Mouse (Mus musculus) forebrain, embryonic 10.5 days (tissue): ENCODE results near the gene Ift43. TPM values are rescaled to one million over a fixed set of nuclear protein-coding genes. Genes with fewer than 3 reads are reported as not detected.
A peak's percentile ranks its signal among the peaks of the same experiment; 100 is the strongest.

Experiments
- DNase-seq: peaks from one replicate; pipeline ENCODE4 v3.0.0-alpha.2; 2017; ENCODE audit warnings: low spot score; ENCODE audit errors: extremely low spot score
- H3K27ac ChIP-seq: fragments of 300-500 bp; sonication (generic); 2 replicates; pipeline ENCODE4 v1.5.1; 2016; ENCODE audit warnings: mild to moderate bottlenecking
- H3K27me3 ChIP-seq: fragments of 300-500 bp; sonication (generic); 2 replicates; pipeline ENCODE4 v1.6.1; 2016; ENCODE audit warnings: mild to moderate bottlenecking; ENCODE audit not compliant: poor library complexity, severe bottlenecking
- H3K36me3 ChIP-seq: fragments of 300-500 bp; sonication (generic); replicated peaks from 2 replicates; pipeline ENCODE4 v1.6.1; 2016; ENCODE audit warnings: mild to moderate bottlenecking, moderate library complexity
- H3K4me1 ChIP-seq: fragments of 300-500 bp; sonication (generic); 2 replicates; pipeline ENCODE4 v1.6.1; 2016
- H3K4me3 ChIP-seq: fragments of 300-500 bp; sonication (generic); 2 replicates; pipeline ENCODE4 v1.5.1; 2016; ENCODE audit warnings: mild to moderate bottlenecking, moderate library complexity
- H3K9me3 ChIP-seq: fragments of 300-500 bp; sonication (generic); 2 replicates; pipeline ENCODE4 v1.6.1; 2016; ENCODE audit warnings: mild to moderate bottlenecking, moderate library complexity
- WGBS: fragments of 180-500 bp; shearing (Covaris S2); methylation state at CpG from one replicate; pipeline ENCODE4 v1.1.7; 2016; 5-methylcytosine and 5-hydroxymethylcytosine counted together
- polyA plus RNA-seq: library from polyadenylated mRNA; unstranded; fragments of >200 nt; fragmentation: Nextera tagmentation; extraction: Ambion mirVana; gene quantifications from 2 replicates; pipeline ENCODE4 v1.2.1, GENCODE M21; 2016

Ift43 gene
- polyA plus RNA-seq, 1 experiment from 2014 or later, result 77.5 TPM

DNA sequence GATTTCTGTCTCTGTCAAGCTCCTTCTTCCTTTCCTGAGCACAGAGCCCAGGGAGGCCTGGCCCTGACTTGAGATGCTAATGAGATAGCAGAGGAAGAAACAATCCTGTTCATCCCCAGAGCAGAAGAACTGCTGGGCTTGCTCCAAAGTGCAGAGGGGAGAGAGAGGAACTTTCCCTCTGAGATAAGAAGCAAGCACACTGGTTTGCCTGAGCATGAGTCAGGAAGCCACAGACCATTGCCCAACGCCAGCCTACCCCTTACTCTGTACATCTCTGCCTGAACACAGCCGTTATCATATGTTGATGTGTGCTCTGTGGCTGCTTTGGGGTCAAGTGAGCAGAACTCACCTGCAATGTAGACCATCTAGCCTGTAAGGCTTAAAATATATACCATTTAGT, 83.9 kb downstream of the Ift43 start:
- H3K4me3 ChIP-seq, result no peak overlapping the region
- WGBS, result 53% methylated on average over 2 of the region's 2 CpGs
- no peak overlapping the region for H3K27ac ChIP-seq
- H3K36me3 ChIP-seq, result peaks cover 8% of the 10 kb centered on the region
- H3K27me3 ChIP-seq, result peaks cover 82% of the 10 kb centered on the region
- no peaks in the 10 kb centered on the region for H3K9me3 ChIP-seq
- no peak for DNase-seq
- H3K4me1 ChIP-seq, result peaks cover 69% of the 10 kb centered on the region

DNA sequence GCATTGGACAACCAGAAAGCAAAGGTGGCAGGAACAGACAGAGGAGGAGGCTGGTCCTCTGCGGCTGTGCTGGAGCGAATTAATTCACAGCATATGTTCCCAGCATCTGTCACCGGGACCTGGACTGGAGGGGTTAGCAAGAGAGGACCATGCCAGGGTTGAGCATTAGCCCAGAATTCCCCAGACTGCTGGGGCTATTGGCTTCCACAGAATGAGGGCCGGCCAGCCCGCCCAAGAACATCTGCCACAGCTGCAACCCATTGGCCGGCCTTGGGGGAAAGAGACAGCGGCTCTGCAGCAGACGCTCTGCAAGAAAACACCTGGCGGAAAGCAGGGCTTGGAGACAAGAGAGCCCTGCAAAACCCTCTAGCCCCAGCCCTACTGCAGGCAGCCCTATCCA, 84.7 kb downstream of the Ift43 start:
- 43% methylated on average over 9 of the region's 9 CpGs for WGBS
- Histone ChIP-seq H3K4me1 (peaks cover 67% of the 10 kb centered on the region), H3K27me3 (peaks cover 82% of the 10 kb centered on the region), H3K36me3 (no peaks in the 10 kb centered on the region; the same call in 1 of the 2 replicates), H3K9me3 (no peaks in the 10 kb centered on the region), H3K27ac (0 out of 2 replicates have a peak overlapping the region, but pooled peaks have one; percentile 25), H3K4me3 (no peak overlapping the region)
- DNase-seq, result no peak

DNA sequence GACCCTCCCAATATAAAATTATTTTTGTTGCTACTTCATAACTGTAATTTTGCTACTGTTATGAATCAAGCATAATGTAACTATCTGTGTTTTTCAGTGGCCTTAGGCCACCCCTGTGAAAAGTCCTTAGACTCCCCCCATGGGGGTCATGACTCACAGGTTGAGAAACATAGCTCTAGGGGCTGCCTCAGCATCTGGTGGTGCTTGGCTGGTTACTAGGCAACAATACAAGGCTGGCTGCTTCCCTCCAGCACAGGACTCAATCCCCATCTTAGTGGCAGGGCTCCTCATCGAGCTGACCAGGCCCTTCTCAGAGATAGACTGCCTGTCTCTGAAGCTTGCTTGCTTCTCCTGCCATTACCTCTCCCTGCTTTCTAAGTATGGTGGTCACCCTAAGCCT, 86.4 kb downstream of the Ift43 start:
- peak overlapping the region; percentile 48; the same call in 1 of the 2 replicates for H3K27ac ChIP-seq
- no peaks in the 10 kb centered on the region for H3K36me3 ChIP-seq
- no peak overlapping the region for H3K4me3 ChIP-seq
- H3K4me1 ChIP-seq, result peaks cover 66% of the 10 kb centered on the region
- no peak for DNase-seq
- no peaks in the 10 kb centered on the region for H3K9me3 ChIP-seq
- H3K27me3 ChIP-seq, result peaks cover 91% of the 10 kb centered on the region
- WGBS, result 26% methylated on average over 1 of the region's 1 CpGs

DNA sequence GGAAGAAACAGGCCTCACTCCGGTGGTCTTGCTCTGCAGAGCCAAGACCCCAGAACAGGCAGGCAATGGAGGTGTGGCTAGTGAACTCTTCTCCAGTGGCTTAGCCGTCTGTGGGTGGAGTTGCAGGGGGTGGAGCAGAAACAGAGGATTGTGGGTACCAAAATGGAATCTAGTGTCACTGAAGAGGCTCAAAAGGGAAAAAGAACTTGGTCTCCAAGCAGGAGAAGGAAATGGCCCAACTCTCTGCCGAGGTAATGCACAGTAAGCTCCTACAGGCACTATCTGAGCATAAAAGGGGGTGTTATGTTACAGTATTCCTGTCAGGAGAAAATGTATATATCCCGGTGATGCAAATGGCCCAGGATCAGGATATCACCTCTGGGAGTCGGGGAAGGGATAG, 86.9 kb downstream of the Ift43 start:
- H3K36me3 ChIP-seq, result no peaks in the 10 kb centered on the region
- DNase-seq, result no peak
- peaks cover 66% of the 10 kb centered on the region for H3K4me1 ChIP-seq
- peaks cover 91% of the 10 kb centered on the region for H3K27me3 ChIP-seq
- peak overlapping the region; percentile 48; the same call in 1 of the 2 replicates for H3K27ac ChIP-seq
- 76% methylated on average over 5 of the region's 5 CpGs for WGBS
- no peaks in the 10 kb centered on the region for H3K9me3 ChIP-seq
- no peak overlapping the region for H3K4me3 ChIP-seq

DNA sequence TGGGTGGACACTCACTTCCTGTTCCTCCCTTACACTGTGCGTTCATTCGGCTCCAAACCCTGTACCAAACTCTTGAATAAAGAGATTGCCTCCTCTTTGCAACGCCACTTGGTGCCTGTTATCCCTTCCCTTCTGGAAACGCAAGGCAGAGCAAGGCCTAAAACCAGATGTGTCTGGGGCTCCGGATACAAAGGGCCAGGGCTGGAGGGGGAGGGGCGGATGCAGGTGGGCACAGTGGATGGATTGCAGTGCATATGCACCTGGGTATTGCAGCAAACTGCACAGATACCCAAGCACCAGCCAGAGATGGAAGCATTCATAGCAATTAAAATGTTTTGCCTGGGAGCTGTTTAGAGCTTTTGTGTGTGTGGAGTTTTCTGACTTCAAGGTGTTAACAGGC, 91.0 kb downstream of the Ift43 start:
- H3K4me3 ChIP-seq, result no peak overlapping the region
- H3K9me3 ChIP-seq, result no peaks in the 10 kb centered on the region
- no peak for DNase-seq
- H3K4me1 ChIP-seq, result peaks cover 67% of the 10 kb centered on the region
- peak overlapping the region; percentile 44; the same call in 1 of the 2 replicates for H3K27ac ChIP-seq
- no peaks in the 10 kb centered on the region for H3K36me3 ChIP-seq
- WGBS, result 41% methylated on average over 6 of the region's 6 CpGs
- H3K27me3 ChIP-seq, result peaks cover 67% of the 10 kb centered on the region

DNA sequence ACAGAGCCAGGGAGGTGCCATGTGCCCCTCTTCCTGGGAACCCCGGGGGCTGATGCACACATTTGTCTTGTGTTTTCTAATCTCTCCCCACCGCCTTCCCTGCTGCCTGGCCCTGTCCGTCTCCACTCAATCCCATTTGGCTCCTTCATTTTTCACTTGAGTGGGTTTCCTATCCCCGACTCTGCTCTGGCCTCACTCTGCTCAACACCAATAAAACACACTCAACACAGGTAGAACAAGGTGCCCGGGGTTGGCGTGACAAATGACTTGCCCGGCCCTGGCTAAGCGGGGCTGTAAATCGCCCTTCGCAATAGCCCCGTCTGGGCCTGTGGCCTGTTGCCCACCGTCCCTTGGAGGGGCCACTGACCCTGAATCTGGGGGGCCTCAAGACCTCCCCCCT, 92.0 kb downstream of the Ift43 start:
- no peak for DNase-seq
- Histone ChIP-seq H3K9me3 (no peaks in the 10 kb centered on the region), H3K4me1 (peaks cover 56% of the 10 kb centered on the region), H3K27ac (peak overlapping the region; percentile 76; the same call in 1 of the 2 replicates), H3K36me3 (no peaks in the 10 kb centered on the region), H3K4me3 (no peak overlapping the region), H3K27me3 (peaks cover 57% of the 10 kb centered on the region)
- WGBS, result 70% methylated on average over 12 of the region's 12 CpGs

DNA sequence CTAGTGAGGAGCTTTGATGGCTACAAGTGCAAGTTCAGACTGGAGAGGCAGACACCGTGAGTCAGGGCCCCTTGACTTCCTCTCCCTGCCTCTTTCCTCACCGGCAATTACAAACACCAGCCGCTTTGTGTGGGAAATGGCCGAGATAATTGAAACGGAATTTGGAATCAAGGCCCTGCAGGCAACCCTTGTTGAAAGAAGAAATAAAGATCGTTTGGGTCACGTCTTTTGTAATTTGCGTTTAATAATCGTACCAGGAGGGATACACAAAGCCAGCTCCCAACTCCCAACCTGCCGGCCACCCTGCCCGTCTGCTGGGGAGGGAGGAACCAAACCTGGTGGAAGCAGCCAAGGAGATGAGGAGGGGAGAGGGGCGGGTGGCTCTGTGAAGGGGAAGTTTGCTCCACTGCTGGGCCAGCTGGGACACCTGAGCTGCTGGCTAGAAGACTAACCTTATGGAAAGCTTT, 93.2 kb downstream of the Ift43 start:
- Histone ChIP-seq H3K27ac (peak overlapping the region; percentile 76), H3K4me1 (peaks cover 58% of the 10 kb centered on the region), H3K4me3 (peak overlapping the region; percentile 2; the same call in 1 of the 2 replicates), H3K27me3 (peaks cover 48% of the 10 kb centered on the region), H3K36me3 (no peaks in the 10 kb centered on the region), H3K9me3 (no peaks in the 10 kb centered on the region)
- DNase-seq, result peak; percentile 46
- WGBS, result 9% methylated on average over 12 of the region's 12 CpGs

DNA sequence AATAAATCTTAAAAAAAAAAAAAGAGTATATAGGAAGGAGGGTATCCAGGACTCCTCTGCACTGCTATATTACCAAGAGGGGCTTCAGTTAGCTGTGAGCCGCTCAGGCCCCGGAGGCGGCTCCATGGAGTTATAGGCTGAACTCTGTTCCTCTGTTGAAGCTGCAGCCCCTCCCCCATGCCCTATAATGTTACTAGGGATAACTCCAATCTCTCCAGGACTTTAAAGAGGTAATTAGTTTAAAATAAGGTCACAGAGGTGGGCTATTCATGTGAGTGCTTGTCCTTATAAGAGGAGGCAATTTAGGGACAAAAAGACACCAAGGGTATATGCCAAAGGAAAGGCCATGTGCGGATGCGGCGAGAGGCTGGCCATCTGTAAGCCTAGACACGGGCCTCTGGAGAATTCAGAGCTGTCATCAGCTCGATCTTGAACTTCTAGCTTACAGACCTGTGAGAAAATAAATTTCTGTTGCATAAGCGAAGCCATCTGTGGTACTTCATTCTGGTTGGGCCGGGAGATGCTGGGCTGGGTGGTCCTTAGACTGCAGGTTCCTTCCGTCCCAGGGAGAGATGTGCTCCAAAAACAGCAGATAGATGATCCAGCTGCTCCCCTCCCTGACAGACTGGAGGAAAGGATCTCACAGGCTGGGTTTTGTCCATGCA, 94.5 kb downstream of the Ift43 start:
- Histone ChIP-seq H3K36me3 (no peaks in the 10 kb centered on the region), H3K4me3 (no peak overlapping the region), H3K4me1 (peaks cover 69% of the 10 kb centered on the region), H3K27ac (peak overlapping the region; percentile 26), H3K27me3 (peaks cover 43% of the 10 kb centered on the region), H3K9me3 (no peaks in the 10 kb centered on the region)
- WGBS, result 69% methylated on average over 11 of the region's 11 CpGs
- no peak for DNase-seq

DNA sequence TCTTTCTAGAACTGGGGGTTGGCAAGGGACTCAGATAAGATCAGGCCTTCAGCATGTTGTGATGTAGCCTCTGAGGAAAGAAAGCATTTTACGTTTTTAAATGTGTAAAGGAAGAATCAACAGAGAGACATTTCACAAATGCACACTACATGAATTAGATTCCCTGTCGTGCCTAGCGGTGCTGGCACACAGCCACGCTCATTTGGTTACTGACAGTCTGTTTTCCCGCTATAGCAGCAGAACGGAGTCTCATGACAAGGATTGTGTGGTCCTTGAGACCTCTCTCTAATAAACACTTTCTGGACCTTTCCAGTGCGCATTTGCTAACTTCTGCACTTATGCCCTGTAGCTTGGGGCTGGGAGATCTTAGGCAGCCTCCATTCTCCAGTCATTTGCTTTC, 96.9 kb downstream of the Ift43 start:
- no peak for DNase-seq
- peaks cover 57% of the 10 kb centered on the region for H3K4me1 ChIP-seq
- H3K27me3 ChIP-seq, result peaks cover 25% of the 10 kb centered on the region
- WGBS, result 91% methylated on average over 7 of the region's 7 CpGs
- H3K4me3 ChIP-seq, result no peak overlapping the region
- no peaks in the 10 kb centered on the region for H3K9me3 ChIP-seq
- H3K27ac ChIP-seq, result no peak overlapping the region
- H3K36me3 ChIP-seq, result no peaks in the 10 kb centered on the region

DNA sequence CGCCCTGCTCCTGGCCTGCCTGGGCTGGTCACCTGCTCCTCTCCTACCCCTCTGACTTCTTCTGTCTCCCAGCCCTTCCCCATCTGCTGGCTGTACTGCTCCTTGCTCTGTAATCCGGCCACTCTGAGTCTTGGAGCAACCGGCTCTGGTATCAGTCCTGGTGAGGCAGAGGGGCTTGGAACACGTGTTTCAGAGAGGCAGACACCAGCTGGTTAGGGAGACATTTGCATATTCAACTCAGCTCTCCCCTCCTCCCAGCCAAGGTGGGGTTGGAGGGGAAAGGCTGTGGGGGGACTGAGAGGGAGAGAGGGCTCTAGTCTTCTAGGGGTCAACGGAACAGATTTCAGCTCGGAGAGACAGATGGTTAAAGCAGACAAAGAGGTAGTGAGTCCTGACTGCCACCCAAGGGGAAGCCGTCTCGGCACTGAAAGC, 99.0 kb downstream of the Ift43 start:
- Histone ChIP-seq H3K4me1 (peaks cover 36% of the 10 kb centered on the region), H3K9me3 (no peaks in the 10 kb centered on the region), H3K4me3 (no peak overlapping the region), H3K36me3 (no peaks in the 10 kb centered on the region), H3K27ac (peak overlapping the region; percentile 35), H3K27me3 (peaks cover 10% of the 10 kb centered on the region; the same call in 1 of the 2 replicates)
- DNase-seq, result no peak
- 27% methylated on average over 8 of the region's 8 CpGs for WGBS

DNA sequence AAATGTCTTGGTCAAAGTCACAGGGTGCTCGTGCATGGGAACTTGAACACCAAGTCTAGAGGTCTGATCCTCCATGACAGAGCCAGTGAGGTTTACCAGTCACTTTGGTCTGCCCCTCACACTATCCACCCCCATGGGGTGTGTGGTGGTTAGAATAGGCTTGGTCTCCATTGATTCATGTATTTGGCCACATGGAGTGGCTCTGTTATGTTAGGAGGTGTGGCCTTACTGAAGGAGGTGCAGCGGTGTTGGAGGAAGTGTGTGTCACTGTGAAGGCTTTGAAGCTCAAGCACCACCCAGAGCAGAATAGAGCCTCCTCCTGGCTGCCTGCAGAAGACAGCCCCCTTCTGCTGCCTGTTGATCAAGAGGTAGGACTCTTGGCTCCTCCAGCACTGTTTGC, 99.5 kb downstream of the Ift43 start:
- Histone ChIP-seq H3K9me3 (no peaks in the 10 kb centered on the region), H3K36me3 (no peaks in the 10 kb centered on the region)
- 56% methylated on average over 2 of the region's 2 CpGs for WGBS

DNA sequence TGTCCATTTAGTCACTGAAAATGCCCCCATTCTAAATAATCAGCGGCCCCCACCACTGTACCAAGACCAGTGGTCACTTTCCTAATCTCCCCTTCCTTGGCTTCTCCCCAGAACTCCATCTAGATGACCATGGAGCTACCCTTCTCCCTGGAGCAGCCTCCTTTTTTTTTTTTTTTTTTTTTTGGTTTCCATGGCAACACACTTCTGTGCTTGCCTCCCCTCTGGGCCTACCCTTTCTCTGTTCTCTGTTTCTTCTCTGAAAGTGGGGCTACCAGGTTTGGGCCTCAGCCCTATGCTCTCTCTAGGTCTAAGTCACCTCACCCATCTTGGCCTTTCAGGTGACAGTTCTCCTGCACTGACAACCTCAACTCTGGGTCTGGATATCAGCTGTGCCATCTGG, 100.1 kb downstream of the Ift43 start:
- WGBS, result 73% methylated on average over 1 of the region's 1 CpGs
- DNase-seq, result no peak

More for the DNA sequence above, 99.5 kb downstream of the Ift43 start:
- peak overlapping the region; percentile 35 for H3K27ac ChIP-seq
- no peak for DNase-seq
- H3K27me3 ChIP-seq, result peaks cover 12% of the 10 kb centered on the region; the same call in 1 of the 2 replicates
- peaks cover 31% of the 10 kb centered on the region for H3K4me1 ChIP-seq
- no peak overlapping the region for H3K4me3 ChIP-seq

DNA sequence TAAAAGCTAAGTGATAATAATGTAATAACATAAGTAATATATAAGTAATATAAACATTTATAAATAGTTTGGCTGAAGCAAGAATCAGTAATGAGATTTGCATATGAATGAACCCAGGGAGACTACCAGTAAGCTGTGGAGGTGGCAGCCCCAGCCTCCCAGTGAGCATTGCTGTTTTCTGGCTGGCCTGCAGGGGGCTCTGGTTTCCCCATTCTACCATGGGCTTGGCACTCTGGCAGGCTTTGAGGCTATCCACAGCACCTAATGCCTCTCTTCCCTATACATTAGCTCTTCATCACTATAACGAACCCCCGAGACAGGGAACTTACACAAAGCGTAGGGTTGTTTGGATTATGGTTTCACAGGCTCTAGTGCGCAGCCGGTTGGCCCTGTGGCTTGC, 105.8 kb downstream of the Ift43 start:
- no peaks in the 10 kb centered on the region for H3K9me3 ChIP-seq
- H3K27ac ChIP-seq, result no peak overlapping the region
- no peak overlapping the region for H3K4me3 ChIP-seq
- peaks cover 30% of the 10 kb centered on the region for H3K4me1 ChIP-seq
- H3K27me3 ChIP-seq, result peaks cover 33% of the 10 kb centered on the region
- 55% methylated on average over 5 of the region's 5 CpGs for WGBS
- H3K36me3 ChIP-seq, result no peaks in the 10 kb centered on the region
- peak; percentile 46 for DNase-seq

More for the DNA sequence above, 100.1 kb downstream of the Ift43 start:
- no peaks in the 10 kb centered on the region for H3K36me3 ChIP-seq
- H3K4me3 ChIP-seq, result no peak overlapping the region
- peaks cover 25% of the 10 kb centered on the region for H3K4me1 ChIP-seq
- peaks cover 17% of the 10 kb centered on the region; the same call in 1 of the 2 replicates for H3K27me3 ChIP-seq
- H3K9me3 ChIP-seq, result no peaks in the 10 kb centered on the region
- peak overlapping the region; percentile 35; the same call in 1 of the 2 replicates for H3K27ac ChIP-seq
